Mouse (Mus musculus) 3134 (cell line): ENCODE data around the gene Tgfbr3.

Source experiments
- DNase-seq: peaks from one replicate; pipeline ENCODE4 v3.0.0-alpha.2; 2011; ENCODE audit warnings: low spot score; ENCODE audit not compliant: insufficient read length; ENCODE audit errors: extremely low read depth

Tgfbr3 gene

GRCm38 (mm10) chr5:107152989-107153388 is 136.4 kb downstream of the Tgfbr3 start:
- no peak for DNase-seq

DNA sequence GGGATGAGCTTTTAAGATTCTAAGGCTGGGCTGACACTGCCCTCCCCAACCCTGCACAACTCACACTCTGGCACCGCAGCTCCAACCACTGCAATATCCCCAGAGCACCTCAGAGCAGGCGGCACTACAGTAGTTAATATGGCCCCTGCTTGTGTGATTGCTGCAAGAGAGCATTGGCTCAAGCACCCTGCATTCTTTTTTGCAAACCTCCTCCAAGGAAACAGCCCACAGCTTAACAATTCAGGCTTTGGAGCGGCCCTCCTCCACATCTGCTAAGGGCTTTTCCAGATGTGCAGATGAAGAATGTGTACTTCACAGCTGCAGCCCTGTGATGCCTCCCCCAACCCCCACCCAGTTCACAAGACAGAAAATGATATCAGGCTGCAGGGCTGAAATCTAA is 138.1 kb downstream of the Tgfbr3 start:
- no peak for DNase-seq

GRCm38 (mm10) chr5:107150555-107151312 is 138.7 kb downstream of the Tgfbr3 start:
- no peak for DNase-seq

- no peak for DNase-seq
Observed at GRCm38 (mm10) chr5:107147951-107148766, 141.3 kb downstream of the Tgfbr3 start.

- no peak for DNase-seq
Observed at GRCm38 (mm10) chr5:107147413-107147812, 142.0 kb downstream of the Tgfbr3 start.

GRCm38 (mm10) chr5:107146111-107146616 is 143.3 kb downstream of the Tgfbr3 start:
- no peak for DNase-seq

GRCm38 (mm10) chr5:107145125-107145524 is 144.3 kb downstream of the Tgfbr3 start:
- no peak for DNase-seq

GRCm38 (mm10) chr5:107144263-107144843 is 145.1 kb downstream of the Tgfbr3 start:
- DNase-seq: no peak

DNA sequence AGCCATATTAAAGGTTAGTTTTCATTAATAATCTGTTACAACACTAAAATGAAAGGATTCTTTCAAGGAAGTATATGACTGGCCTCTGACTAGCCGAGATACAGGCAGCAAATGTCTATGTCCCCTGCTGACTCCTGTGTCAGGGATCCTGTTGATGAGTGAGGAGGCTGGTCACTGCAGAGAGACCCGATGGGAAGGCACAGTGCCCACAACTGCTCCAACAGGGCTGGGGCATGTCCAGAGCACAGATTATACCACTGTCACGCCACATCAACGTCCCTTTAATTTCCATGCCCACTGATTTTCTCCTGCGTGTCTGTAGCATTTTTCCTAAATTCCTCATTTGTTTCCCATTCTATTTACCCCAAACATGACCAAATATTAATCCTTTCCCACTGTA is 146.0 kb downstream of the Tgfbr3 start:
- no peak for DNase-seq

DNA sequence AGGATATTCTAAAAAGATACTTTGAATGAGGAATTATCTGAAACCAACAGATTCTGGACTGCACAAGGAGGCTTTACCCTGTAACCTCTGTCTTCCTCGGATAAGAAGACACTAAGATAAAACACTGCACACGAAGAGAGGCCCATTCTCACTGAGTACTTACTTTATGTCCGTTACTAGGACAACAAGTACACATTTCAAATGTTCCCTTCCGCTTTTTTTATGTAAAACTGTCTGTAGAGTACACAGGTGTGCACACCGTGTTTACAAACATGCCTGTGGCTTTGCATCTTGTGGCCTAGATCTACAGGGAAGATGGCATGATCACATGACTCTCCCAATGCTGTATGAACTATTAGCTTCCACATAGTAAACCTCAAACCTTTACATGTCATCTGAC is 146.6 kb downstream of the Tgfbr3 start:
- DNase-seq: no peak

GRCm38 (mm10) chr5:107141375-107141774 is 148.1 kb downstream of the Tgfbr3 start:
- no peak for DNase-seq

GRCm38 (mm10) chr5:107139800-107140651 is 149.4 kb downstream of the Tgfbr3 start:
- DNase-seq: no peak

DNA sequence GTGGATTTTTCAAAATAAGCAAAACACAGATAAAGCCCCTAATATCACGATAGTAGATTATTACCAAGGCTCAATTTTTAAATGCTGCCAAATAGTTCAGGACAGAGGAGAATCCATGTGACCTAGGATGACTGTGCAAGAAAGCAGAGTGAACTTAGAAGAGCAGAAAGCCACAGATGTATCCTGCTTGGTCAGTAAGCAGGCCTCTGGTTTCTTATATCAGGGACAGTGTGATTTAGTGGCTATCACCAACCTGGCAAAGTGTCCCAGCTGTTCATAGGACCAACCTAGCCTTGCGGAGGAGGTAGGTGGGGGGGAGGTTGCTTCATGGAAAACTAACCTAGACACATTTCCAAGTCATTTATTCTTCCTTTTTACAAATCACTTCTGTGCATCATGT is 156.1 kb downstream of the Tgfbr3 start:
- no peak for DNase-seq

- DNase-seq: no peak
Observed at GRCm38 (mm10) chr5:107132231-107132630, 157.2 kb downstream of the Tgfbr3 start.

GRCm38 (mm10) chr5:107129304-107129703 is 160.1 kb downstream of the Tgfbr3 start:
- DNase-seq: no peak

- no peak for DNase-seq
Observed at GRCm38 (mm10) chr5:107126561-107126960, 162.9 kb downstream of the Tgfbr3 start.

GRCm38 (mm10) chr5:107125131-107125530 is 164.3 kb downstream of the Tgfbr3 start:
- peak; percentile 16 for DNase-seq

- DNase-seq: peak; percentile 62
Observed at GRCm38 (mm10) chr5:107124531-107124930, 164.9 kb downstream of the Tgfbr3 start.

DNA sequence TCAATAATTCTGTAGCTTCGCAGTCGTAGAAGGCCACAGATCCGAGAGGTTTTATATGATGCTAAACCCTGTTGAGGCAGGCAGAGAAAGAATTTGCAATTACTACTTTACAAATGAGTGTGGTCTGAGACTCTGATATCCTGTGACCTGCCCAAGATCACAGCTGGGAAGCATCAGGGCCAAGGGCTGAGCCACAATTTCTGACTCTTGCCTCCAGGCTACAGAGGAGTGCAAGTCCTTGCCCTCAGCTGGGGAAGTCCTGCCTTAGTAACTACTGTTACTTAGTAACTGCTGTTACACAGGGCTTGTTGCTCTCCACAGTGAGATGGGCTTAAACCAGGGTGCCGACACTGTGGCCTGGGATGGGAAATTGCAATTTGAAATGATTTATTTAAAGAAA is 166.8 kb downstream of the Tgfbr3 start:
- no peak for DNase-seq

DNA sequence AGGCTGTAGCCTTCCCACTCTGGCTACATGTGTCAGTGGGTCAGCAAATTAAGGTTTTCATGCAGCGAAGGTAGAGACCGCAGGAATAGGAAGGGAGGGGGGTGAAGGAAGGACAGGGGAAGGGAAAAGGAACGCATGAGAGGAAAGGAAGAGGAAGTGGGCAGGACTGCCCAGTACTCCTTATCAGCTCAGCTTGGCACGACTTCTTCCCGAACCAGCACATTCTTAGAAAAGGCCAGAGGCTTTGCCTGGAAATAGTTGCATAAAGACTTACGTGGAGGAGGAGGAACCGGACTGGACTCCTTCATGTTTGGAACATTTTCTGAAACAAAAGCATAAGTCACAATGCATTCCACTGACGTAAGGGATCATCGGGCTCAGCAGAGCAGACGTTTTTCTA is 168.3 kb downstream of the Tgfbr3 start:
- DNase-seq: no peak
